Mouse (Mus musculus) liver, postnatal 0 days (tissue): Measurements from ENCODE around the gene Adamts7.

Source experiments
- CTCF ChIP-seq: sonication (generic); IDR thresholded peaks from 2 replicates; pipeline ENCODE4 v1.5.1; 2016; ENCODE audit warnings: antibody characterized with exemption, low read depth
- EP300 ChIP-seq: IDR thresholded peaks from 2 replicates; pipeline ENCODE4 v1.6.1; 2016; ENCODE audit warnings: antibody characterized with exemption, low read depth, mild to moderate bottlenecking

GRCm38 (mm10) chr9:90162243-90162925 is 485 bp upstream of the Adamts7 start:
- TF ChIP-seq CTCF (peak; percentile 54), EP300 (no peak)
